Mouse (Mus musculus) G1E (cell line): ENCODE data around the gene Asap2. TPM values are rescaled to one million over a fixed set of nuclear protein-coding genes. Genes with fewer than 3 reads are reported as not detected.

Experiments
- ATAC-seq: 2 replicates; pipeline ENCODE4 v1.8.0; 2016; ENCODE audit warnings: mild to moderate bottlenecking; ENCODE audit not compliant: insufficient number of reproducible peaks, poor library complexity, low FRiP score, severe bottlenecking; ENCODE audit errors: extremely low read depth
- DNase-seq: peaks from one replicate; pipeline ENCODE4 v3.0.0; 2012; ENCODE audit warnings: low spot score
- H3K27me3 ChIP-seq: 2 replicates; pipeline ENCODE4 v1.6.1; 2012; ENCODE audit warnings: mild to moderate bottlenecking, low read length, inconsistent platforms; ENCODE audit not compliant: insufficient read depth
- H3K36me3 ChIP-seq: replicated peaks from 2 replicates; pipeline ENCODE3; 2012; ENCODE audit warnings: mild to moderate bottlenecking, inconsistent platforms
- H3K4me1 ChIP-seq: 2 replicates; pipeline ENCODE4 v1.6.1; 2012; ENCODE audit warnings: low read depth, low read length, inconsistent platforms, mixed read lengths; ENCODE audit not compliant: insufficient read depth
- H3K4me3 ChIP-seq: 2 replicates; pipeline ENCODE4 v1.5.1; 2012; ENCODE audit warnings: low read depth, mild to moderate bottlenecking, inconsistent platforms, low read length, moderate library complexity, mixed read lengths
- H3K9me3 ChIP-seq: replicated peaks from 2 replicates; pipeline ENCODE4 v1.6.1; 2012; ENCODE audit warnings: inconsistent platforms
- CTCF ChIP-seq: IDR thresholded peaks from 2 replicates; pipeline ENCODE4 v1.5.1; 2012; ENCODE audit warnings: low read depth, low read length, inconsistent platforms, mixed read lengths
- GATA1 ChIP-seq: IDR thresholded peaks from 2 replicates; pipeline ENCODE4 v1.6.1; 2012; ENCODE audit warnings: borderline replicate concordance, low read length, inconsistent platforms, mixed read lengths
- GATA2 ChIP-seq: IDR thresholded peaks from 2 replicates; pipeline ENCODE4 v1.6.1; 2012; ENCODE audit warnings: low read depth, low read length, inconsistent platforms, borderline replicate concordance
- POLR2AphosphoS5 ChIP-seq: IDR thresholded peaks from 2 replicates; pipeline ENCODE4 v1.6.1; 2012; ENCODE audit warnings: low read depth, low read length, inconsistent platforms; ENCODE audit not compliant: insufficient replicate concordance
- TAL1 ChIP-seq: conservative IDR thresholded peaks from 2 replicates; pipeline ENCODE4 v1.6.1; 2012; ENCODE audit warnings: low read depth, low read length, inconsistent platforms, mixed read lengths
- polyA plus RNA-seq: library from polyadenylated mRNA; stranded (reverse); fragments of >175 nt; gene quantifications from 2 replicates; pipeline ENCODE4 v1.2.3, GENCODE M21; 2012
- total RNA-seq, 2 experiments: library from RNA; stranded (forward) in 1 of 2; stranded (reverse) in 1 of 2; fragments of 200-1000 nt in 1 of 2; fragments of >200 nt in 1 of 2; fragmentation: Nextera tagmentation in 1 of 2; gene quantifications; 2 replicates each; pipeline ENCODE4 v1.2.3; 2014 to 2017

The Asap2 gene
- total and polyA plus RNA-seq, 3 experiments, result not detected

- DNase-seq (no peak), ATAC-seq (no peak)
- H3K36me3 ChIP-seq, result no peaks in the 10 kb centered on the region
- no peaks in the 10 kb centered on the region for H3K4me1 ChIP-seq
- TF ChIP-seq GATA2, result no peak
- no peak for TF ChIP-seq CTCF
- no peak for TF ChIP-seq TAL1
- no peak for TF ChIP-seq GATA1
- TF ChIP-seq POLR2AphosphoS5, result no peak
- H3K9me3 ChIP-seq, result peaks cover 30% of the 10 kb centered on the region
- no peak overlapping the region for H3K4me3 ChIP-seq
- H3K27me3 ChIP-seq, result no peaks in the 10 kb centered on the region
These were observed 210.4 kb downstream of the Asap2 start for GRCm38 (mm10) chr12:21200613-21201012.

GRCm38 (mm10) chr12:21201485-21202269 is 211.4 kb downstream of the Asap2 start:
- Histone ChIP-seq H3K27me3 (no peaks in the 10 kb centered on the region), H3K36me3 (no peaks in the 10 kb centered on the region), H3K9me3 (peaks cover 22% of the 10 kb centered on the region), H3K4me1 (no peaks in the 10 kb centered on the region), H3K4me3 (no peak overlapping the region)
- no peak for ATAC-seq
- no peak for DNase-seq
- TF ChIP-seq CTCF, result no peak
- TF ChIP-seq GATA2, result no peak
- no peak for TF ChIP-seq POLR2AphosphoS5
- no peak for TF ChIP-seq GATA1
- TF ChIP-seq TAL1, result no peak

GRCm38 (mm10) chr12:21204701-21205312 is 214.5 kb downstream of the Asap2 start:
- Histone ChIP-seq H3K27me3 (no peaks in the 10 kb centered on the region), H3K4me3 (no peak overlapping the region), H3K4me1 (no peaks in the 10 kb centered on the region), H3K36me3 (no peaks in the 10 kb centered on the region), H3K9me3 (peaks cover 13% of the 10 kb centered on the region)
- ATAC-seq (no peak), DNase-seq (no peak)
- no peak for TF ChIP-seq GATA1
- no peak for TF ChIP-seq POLR2AphosphoS5
- TF ChIP-seq GATA2, result no peak
- TF ChIP-seq CTCF, result no peak
- TF ChIP-seq TAL1, result no peak

GRCm38 (mm10) chr12:21205799-21206198 is 215.5 kb downstream of the Asap2 start:
- no peak for DNase-seq
- TF ChIP-seq POLR2AphosphoS5, result no peak
- no peak for TF ChIP-seq TAL1
- TF ChIP-seq GATA2, result no peak
- TF ChIP-seq GATA1, result no peak
- no peak for TF ChIP-seq CTCF
- Histone ChIP-seq H3K4me3 (no peak overlapping the region), H3K4me1 (no peaks in the 10 kb centered on the region), H3K27me3 (no peaks in the 10 kb centered on the region), H3K9me3 (peaks cover 15% of the 10 kb centered on the region), H3K36me3 (no peaks in the 10 kb centered on the region)
- no peak for ATAC-seq

GRCm38 (mm10) chr12:21207422-21207821 is 217.2 kb downstream of the Asap2 start:
- H3K9me3 ChIP-seq, result peaks cover 15% of the 10 kb centered on the region
- ATAC-seq, result no peak
- no peak overlapping the region for H3K4me3 ChIP-seq
- TF ChIP-seq POLR2AphosphoS5 (no peak), TAL1 (no peak), GATA2 (no peak), GATA1 (no peak)
- DNase-seq, result no peak
- H3K27me3 ChIP-seq, result no peaks in the 10 kb centered on the region
- H3K36me3 ChIP-seq, result no peaks in the 10 kb centered on the region
- H3K4me1 ChIP-seq, result no peaks in the 10 kb centered on the region

GRCm38 (mm10) chr12:21208172-21208795 is 218.0 kb downstream of the Asap2 start:
- ATAC-seq (no peak), DNase-seq (no peak)
- TF ChIP-seq TAL1 (no peak), GATA2 (no peak), POLR2AphosphoS5 (no peak), CTCF (no peak), GATA1 (no peak)
- Histone ChIP-seq H3K36me3 (no peaks in the 10 kb centered on the region), H3K4me3 (no peak overlapping the region), H3K27me3 (no peaks in the 10 kb centered on the region), H3K4me1 (no peaks in the 10 kb centered on the region), H3K9me3 (peaks cover 13% of the 10 kb centered on the region)
